Mouse (Mus musculus) frontal cortex, postnatal 25 days (tissue): ENCODE data around the gene Lexm.

Experiments
- DNase-seq, 2 experiments: peaks; one replicate each; pipeline ENCODE4 v3.0.0; 2022; ENCODE audit warnings: low spot score in 2 of 2

The Lexm gene

GRCm38 (mm10) chr4:106542211-106542610, 74.8 kb downstream of the Lexm start:
- no peak for DNase-seq

- DNase-seq: no peak
Measured at GRCm38 (mm10) chr4:106541491-106541890, 75.5 kb downstream of the Lexm start.
